Mouse (Mus musculus): Measurements from ENCODE around the gene Gipr.

The Gipr gene

GRCm38 (mm10) chr7:19148180-19148874, 17.6 kb downstream of the Gipr start:
- DNase-seq = no peak

GRCm38 (mm10) chr7:19147497-19148045, 18.4 kb downstream of the Gipr start:
- no peak for DNase-seq

- no peak for DNase-seq
Measured at GRCm38 (mm10) chr7:19146793-19147192, 19.1 kb downstream of the Gipr start.

GRCm38 (mm10) chr7:19137380-19137779, 28.5 kb downstream of the Gipr start:
- DNase-seq = peak in 1 of 2 experiments; percentile 53

GRCm38 (mm10) chr7:19136673-19137334, 29.1 kb downstream of the Gipr start:
- DNase-seq = no peak

GRCm38 (mm10) chr7:19136168-19136567, 29.8 kb downstream of the Gipr start:
- no peak for DNase-seq

- DNase-seq = peak; percentile 98 to 99
Measured at GRCm38 (mm10) chr7:19131324-19131848, 34.5 kb downstream of the Gipr start.

GRCm38 (mm10) chr7:19130657-19131056, 35.3 kb downstream of the Gipr start:
- no peak for DNase-seq

GRCm38 (mm10) chr7:19129396-19129795, 36.5 kb downstream of the Gipr start:
- no peak for DNase-seq

- no peak for DNase-seq
Measured at GRCm38 (mm10) chr7:19127744-19128143, 38.2 kb downstream of the Gipr start.

- peak; percentile 31 to 41 for DNase-seq
Measured at GRCm38 (mm10) chr7:19124713-19125112, 41.2 kb downstream of the Gipr start.

- DNase-seq = peak; percentile 62 to 81
Measured at GRCm38 (mm10) chr7:19121686-19122085, 44.2 kb downstream of the Gipr start.

GRCm38 (mm10) chr7:19119631-19120429, 46.1 kb downstream of the Gipr start, which contains the start of gene Fbxo46:
Gene Fbxo46 (plus strand): TSS chr7:19119859.
- DNase-seq = peak; percentile 96 to 98

GRCm38 (mm10) chr7:19119083-19119482, 46.8 kb downstream of the Gipr start:
- peak; percentile 19 to 36 for DNase-seq

GRCm38 (mm10) chr7:19118028-19118771, 47.7 kb downstream of the Gipr start, which contains the start of gene Gm4969:
Gene Gm4969 (minus strand): TSS chr7:19118368.
- peak; percentile 59 to 60 for DNase-seq

GRCm38 (mm10) chr7:19109565-19109964, 56.4 kb downstream of the Gipr start:
- no peak for DNase-seq

GRCm38 (mm10) chr7:19107436-19107835, 58.5 kb downstream of the Gipr start:
- no peak for DNase-seq

Measured in kidney, adult 8-10 months (tissue).